Mouse (Mus musculus) gonadal fat pad, adult 2 months (tissue): ENCODE data around the gene Scn2a. TPM values are rescaled to one million over a fixed set of nuclear protein-coding genes. Genes with fewer than 3 reads are reported as not detected.
"Not testable (repeated sequence)": the region's sequence is repeated elsewhere in the genome, so short reads cannot be mapped to it uniquely, and the experiment has no call there.

ENCODE experiments used
- DNase-seq: peaks from one replicate; pipeline ENCODE4 v3.0.0-alpha.2; 2012; ENCODE audit warnings: low read depth
- polyA plus RNA-seq: library from polyadenylated mRNA; depleted of rRNA; stranded (reverse); fragments of >200 nt; gene quantifications from 2 replicates; pipeline ENCODE4 v1.2.3, GENCODE M21; 2012; rRNA removed

Scn2a gene
- polyA plus RNA-seq, 1 experiment: 0.55 TPM

DNA sequence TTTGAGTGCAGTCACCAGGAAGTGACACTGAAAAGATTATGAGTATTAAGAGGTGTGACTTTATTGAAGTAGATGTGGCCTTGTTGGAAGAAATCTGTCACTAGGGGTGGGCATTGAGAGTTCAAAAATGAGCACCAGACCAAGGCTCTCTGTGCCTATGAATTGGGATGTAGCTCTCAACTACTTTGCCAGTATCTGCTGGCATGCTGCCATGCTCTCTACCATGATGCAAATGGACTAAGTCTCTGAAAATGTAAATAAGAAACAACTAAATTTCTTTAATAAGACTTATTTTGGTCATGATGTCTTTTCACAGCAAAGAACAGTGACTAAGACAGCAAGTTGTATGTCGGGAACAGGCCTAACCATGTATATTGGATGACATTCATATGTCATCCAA, 79.7 kb downstream of the Scn2a start:
- no peak for DNase-seq

DNA sequence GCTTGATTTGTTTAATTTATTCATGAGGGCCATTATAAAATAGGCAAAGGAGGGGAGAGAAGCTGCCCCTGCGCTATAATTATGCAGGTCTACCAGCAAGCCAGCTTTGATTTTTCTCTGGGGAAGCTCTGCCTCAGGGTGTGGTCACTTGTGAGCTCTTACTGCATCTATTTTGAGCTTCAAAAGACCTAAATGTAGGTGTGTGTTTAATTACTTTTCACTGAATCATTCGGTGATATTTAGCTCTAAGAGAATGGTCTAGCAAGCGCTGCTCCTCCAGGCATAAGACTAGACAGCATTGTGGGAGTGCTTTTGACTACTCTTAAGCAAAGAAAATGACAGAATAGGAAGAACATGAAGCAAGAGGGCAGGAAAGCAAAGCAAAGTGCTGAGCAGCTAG, 80.6 kb downstream of the Scn2a start:
- DNase-seq: no peak

DNA sequence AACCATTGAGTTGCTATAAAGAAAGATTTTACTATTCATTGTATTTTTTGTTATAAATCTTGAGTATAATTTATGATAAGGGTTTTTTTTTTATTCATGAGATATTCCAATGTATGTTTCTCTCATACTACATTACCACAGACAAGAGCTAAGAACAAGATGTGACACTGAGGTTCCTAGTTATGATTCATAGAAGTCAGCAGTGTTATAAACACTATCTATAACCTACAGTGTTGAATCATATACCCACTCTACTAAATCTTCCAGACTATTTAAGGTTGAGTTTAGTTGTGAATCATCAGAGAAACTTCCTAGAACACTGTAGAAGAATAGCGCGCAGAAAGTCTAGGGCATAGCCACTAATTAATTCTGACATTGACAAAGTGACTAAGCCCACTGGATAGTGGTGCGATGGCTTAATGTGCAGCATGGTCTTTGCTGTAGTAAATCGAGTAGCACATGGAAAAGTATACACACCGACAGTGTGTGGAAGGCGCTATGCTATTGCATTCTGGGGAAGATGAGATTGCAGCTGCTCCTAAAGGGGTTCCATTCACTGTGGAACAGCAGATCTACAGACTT, 101.7 kb downstream of the Scn2a start:
- no peak for DNase-seq

DNA sequence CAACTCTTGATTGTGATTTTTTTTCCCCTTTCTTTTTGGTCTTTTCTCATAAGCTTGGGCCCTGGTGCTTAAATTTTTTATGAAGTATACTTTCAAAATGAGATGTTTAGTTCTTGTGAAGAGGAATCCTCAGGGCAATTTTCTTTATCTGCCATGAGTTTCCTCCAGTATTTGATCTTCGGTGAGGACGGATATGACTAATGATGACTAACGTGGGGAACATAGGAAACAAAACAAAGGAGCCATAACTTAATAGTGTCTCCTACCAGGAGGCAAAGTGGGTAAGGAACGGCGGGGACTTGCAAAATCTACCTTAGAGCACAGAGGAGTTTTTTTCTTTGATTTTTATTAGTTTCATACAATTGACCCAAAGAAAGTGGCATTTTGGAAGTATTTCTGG, 124.8 kb downstream of the Scn2a start:
- DNase-seq: no peak

DNA sequence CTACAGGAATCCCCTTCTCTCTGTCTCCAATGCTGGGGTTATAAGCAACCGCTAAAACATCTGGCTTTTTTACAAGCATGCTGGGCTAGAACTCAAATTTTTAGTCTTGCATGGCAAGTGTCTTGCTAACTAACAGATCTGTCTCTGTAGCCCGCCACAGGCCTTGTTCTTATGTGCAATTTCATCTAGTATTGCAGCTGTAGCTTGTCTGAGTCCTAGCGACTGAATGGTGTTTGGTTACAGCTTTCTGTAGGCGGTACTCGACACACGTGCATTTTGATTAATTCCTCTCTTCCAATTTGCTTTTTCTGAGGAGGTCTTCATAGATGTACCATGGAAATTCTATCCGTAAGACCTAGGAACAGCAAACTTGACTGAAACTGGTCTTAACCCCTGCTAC, 161.9 kb downstream of the Scn2a start:
- no peak for DNase-seq

DNA sequence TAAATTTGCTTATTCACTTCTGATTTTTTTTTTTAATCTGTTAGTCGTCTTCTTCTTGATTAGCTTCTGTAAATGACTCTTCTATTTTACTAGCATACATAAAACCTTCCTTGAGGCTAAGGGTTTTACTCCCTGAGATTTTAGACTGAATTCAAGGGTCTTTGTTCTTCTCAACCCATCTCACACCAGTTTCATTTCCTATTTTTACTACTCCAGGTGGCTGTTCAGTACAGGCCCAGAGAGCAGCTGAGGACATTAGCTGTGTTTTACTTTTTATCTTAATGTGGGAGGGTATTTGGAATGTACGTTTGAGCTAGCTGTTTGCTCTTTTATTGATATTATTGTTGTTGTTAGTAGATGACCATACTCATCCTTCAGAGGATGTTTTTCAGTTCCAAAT, 162.8 kb downstream of the Scn2a start:
- no peak for DNase-seq

DNA sequence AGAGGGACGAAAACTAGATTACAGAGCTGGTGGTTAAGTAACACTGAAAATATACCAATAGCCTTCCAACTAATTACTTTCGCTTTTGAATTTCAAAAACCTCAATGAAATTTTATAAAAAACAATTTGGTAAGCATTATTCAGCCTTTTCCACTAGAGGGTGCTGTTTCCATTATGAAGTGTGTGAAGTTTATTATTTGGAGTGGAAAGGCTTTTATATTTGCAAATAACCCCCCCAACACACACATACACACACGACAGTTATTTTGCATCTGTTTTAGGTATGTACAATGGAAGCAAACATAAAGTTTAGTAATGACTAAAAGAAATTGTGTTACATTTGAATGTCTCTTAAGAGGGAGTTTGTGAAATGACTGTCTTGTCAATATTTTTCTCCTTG, 171.9 kb downstream of the Scn2a start:
- no peak for DNase-seq

DNA sequence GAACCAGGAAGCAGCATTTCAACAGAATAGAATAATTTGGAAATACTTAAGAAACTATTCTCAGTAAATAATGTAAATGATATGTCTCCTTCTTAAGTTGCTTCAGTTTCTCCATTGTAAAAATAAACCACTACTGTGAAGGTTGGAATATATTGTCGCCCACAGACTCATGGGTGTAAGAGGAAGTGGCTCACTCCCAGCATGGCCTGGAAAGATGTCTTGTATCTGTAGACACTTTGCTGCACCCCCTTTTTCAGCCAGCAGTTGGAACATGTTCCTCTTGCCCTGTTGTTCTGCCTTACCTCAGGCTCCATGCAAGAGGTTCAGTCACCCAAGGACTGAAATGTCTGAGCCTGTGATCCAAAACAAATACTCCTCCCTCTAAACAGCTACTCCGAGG, 173.0 kb downstream of the Scn2a start:
- DNase-seq: no peak

DNA sequence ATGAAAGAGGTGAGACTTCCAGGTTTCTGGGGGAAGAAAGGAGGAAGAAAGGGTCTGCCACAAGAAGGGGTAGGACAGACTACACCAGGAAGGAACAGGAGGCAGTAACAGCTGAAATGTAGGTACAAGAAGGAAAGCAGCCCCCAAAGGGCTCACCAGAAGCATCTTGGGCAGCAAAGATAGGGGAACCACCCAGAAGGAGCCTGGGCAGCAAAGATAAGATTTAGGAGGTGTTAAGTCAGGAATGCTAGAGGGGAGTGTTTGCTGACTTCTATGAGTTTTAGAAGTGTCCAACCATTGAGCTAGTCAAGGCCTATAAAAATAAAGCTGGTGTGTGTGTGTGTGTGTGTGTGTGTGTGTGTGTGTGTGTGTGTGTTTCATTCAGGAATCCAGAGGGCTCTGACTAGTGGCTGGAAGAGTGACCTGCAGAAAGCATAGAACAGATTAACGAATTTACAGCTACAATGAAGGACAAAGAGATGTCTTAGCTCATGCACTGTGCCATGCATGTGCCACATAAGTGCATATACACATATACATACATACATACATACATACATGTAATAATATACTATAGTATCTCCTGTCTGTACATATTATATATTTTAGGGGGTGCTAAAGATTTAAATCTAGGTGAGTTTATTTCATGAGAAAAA, 180.6 kb downstream of the Scn2a start:
- no peak for DNase-seq

DNA sequence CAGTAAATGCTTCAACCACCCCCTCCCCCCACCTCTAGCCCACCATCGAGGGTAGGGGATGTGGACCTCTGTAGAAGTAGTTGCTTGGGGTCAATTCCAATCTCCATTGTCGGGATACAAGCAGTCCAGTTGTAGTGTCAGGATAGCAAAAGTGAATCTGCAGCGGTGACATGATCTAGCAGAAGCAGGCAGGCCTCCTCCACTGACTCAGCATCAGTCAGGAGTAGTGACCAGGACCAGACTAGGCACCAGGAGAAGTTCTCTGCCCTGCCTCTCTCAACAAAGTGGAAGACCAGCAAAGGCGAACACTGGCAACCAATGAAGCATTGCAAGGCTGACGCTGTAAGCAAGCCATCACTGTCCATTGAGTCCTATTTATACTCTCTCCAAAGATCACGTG, 186.0 kb downstream of the Scn2a start:
- no peak for DNase-seq

DNA sequence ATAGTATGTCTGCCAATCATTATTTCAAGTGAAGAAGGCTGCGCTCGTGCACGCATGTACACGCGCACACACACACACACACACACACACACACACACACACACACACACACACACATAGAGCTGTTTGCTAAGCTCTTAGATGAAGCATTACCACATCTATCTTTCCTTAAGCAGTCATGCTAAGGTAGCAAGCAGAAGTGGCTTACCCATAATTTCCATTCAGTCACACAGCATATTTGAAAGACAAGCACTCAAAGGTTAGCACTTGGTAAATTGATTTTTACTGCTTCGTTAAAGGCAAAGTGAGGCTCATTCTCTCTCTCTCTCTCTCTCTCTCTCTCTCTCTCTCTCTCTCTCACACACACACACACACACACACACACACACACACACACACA, 190.6 kb downstream of the Scn2a start:
- DNase-seq: not testable (repeated sequence)

Other genes with a start within 250 kb of the Scn2a start
- 0.14 and 0.23 TPM in 2 replicates for gene Scn3a, start 53.1 kb upstream of the Scn2a start, polyA plus RNA-seq
- gene Csrnp3, start 225.0 kb downstream of the Scn2a start, polyA plus RNA-seq: 0.08 and 0.11 TPM in 2 replicates